Mouse (Mus musculus): ENCODE measurements around the gene Adamts15. TPM values are rescaled to one million over a fixed set of nuclear protein-coding genes. Genes with fewer than 3 reads are reported as not detected.

Adamts15 gene
- 9.6 and 15.2 TPM in 2 replicates for polyA plus RNA-seq (2016; fragmentation: Nextera tagmentation; extraction: Ambion mirVana)

DNA sequence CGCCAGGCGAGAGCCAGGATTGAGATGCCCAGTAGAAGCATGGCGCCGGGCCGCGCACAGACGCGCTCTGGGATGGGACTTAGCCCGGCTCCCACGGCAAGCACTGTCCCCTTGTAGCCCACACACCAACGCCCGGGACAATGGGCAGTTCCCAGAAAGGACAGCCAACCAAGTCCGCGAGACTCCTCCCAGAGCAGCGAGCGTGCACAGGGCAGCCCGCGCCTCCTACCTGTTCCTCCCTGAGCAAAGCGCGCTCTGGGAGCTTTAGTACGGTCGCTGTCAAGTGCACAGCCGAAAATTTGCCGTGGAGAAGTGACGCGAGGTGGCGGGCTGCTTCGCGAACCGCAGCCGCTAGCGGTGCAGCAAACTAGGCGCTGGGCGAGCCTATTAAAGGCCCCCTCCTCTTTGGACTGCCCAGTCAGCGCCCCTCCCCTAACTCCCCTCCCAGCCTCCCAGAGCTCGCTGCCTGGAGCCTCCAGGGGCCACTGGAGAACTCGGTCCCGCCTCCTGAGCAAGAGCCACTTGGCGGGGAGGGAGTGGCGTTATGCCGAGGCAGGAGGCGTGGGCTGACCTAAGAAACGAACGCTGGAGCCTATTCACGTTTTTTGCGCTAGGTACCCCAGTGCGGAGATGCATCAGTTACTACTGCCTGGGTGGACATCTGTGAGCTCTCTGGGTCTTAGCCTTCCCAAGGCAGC lies at the start of gene Adamts15:
Adamts15 (minus strand) TSS at position 256 of the 698 bp plus-strand sequence.
- H3K4me1 ChIP-seq: peaks cover 18% of the 10 kb centered on the region
- peak within 1 kb of the TSS; percentile 96 for H3K4me2 ChIP-seq (replicated peaks)
- H3K36me3 ChIP-seq: no peaks in the 10 kb centered on the region
- WGBS: under 1% methylated on average over 46 of the region's 47 CpGs
- H3K9me3 ChIP-seq (replicated peaks): no peaks in the 10 kb centered on the region
- peak; percentile 59; the same call in 1 of the 2 replicates for ATAC-seq (ENCODE audit: low FRiP score)
- H3K4me3 ChIP-seq: peak within 1 kb of the TSS; percentile 51
- H3K27me3 ChIP-seq: peaks cover 44% of the 10 kb centered on the region
- peak within 1 kb of the TSS; percentile 54 for H3K9ac ChIP-seq
- H3K27ac ChIP-seq: no peak within 1 kb of the TSS

DNA sequence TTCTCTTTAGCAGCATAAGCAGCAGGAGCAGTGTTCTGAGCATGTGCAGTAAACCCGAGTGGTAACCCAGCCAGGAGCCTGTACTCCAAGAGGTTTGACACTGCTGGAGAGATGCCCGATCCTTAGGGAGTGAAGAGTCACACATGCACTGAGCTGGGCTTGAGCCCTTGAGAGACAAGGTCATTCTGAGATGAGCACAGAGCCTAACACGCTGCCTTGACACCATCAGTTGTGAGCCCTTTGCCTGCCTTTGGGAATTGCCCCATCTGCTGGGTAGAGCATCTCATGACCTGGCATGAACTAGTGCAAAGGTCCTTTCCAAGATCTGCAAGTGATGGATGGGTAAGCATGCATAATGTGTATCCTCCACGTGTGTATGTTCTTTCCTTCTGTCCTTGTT lies 49.7 kb upstream of the Adamts15 start:
- WGBS: 59% methylated on average over 4 of the region's 4 CpGs
- Histone ChIP-seq H3K4me2 (replicated peaks) (no peak overlapping the region), H3K36me3 (no peaks in the 10 kb centered on the region), H3K9me3 (replicated peaks) (no peaks in the 10 kb centered on the region), H3K4me3 (no peak overlapping the region), H3K9ac (no peak overlapping the region), H3K4me1 (0 out of 2 replicates have a peak, but pooled peaks cover 2% of the 10 kb centered on the region), H3K27ac (no peak overlapping the region), H3K27me3 (no peaks in the 10 kb centered on the region)
- ATAC-seq (ENCODE audit: low FRiP score): no peak

- no peak overlapping the region for H3K27ac ChIP-seq
- no peaks in the 10 kb centered on the region for H3K9me3 ChIP-seq (replicated peaks)
- H3K4me1 ChIP-seq: 0 out of 2 replicates have a peak, but pooled peaks cover 2% of the 10 kb centered on the region
- H3K4me2 ChIP-seq (replicated peaks): no peak overlapping the region
- H3K27me3 ChIP-seq: no peaks in the 10 kb centered on the region
- no peak for ATAC-seq (ENCODE audit: low FRiP score)
- WGBS: 71% methylated on average over 3 of the region's 3 CpGs
- H3K9ac ChIP-seq: no peak overlapping the region
- no peaks in the 10 kb centered on the region for H3K36me3 ChIP-seq
- H3K4me3 ChIP-seq: no peak overlapping the region
Observed at GRCm38 (mm10) chr9:30970001-30970400, 47.7 kb upstream of the Adamts15 start.

DNA sequence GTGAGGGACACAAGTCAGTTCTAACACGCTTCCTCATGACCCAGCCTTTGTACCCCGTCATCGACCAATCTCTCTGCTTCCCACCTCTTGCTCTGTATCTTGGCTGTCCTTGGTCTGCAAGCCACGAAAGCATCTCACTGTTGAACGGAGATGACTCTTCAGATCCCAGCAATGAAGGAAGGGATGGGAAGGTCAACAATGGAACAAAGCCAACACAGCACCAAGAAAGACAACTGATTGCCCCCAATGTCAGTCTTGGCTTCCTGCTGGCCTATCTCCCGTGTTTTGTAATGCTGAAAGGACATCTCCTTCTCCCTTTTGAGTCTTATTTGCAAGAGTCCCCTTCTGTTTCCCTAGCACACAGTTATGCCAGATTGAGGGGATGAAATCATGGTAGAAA lies 45.9 kb upstream of the Adamts15 start:
- H3K4me3 ChIP-seq: no peak overlapping the region
- ATAC-seq (ENCODE audit: low FRiP score): no peak
- no peaks in the 10 kb centered on the region for H3K27me3 ChIP-seq
- H3K27ac ChIP-seq: no peak overlapping the region
- H3K4me1 ChIP-seq: 0 out of 2 replicates have a peak, but pooled peaks cover 2% of the 10 kb centered on the region
- H3K9ac ChIP-seq: no peak overlapping the region
- H3K4me2 ChIP-seq (replicated peaks): no peak overlapping the region
- H3K9me3 ChIP-seq (replicated peaks): no peaks in the 10 kb centered on the region
- no peaks in the 10 kb centered on the region for H3K36me3 ChIP-seq
- WGBS: 84% methylated on average over 6 of the region's 6 CpGs

DNA sequence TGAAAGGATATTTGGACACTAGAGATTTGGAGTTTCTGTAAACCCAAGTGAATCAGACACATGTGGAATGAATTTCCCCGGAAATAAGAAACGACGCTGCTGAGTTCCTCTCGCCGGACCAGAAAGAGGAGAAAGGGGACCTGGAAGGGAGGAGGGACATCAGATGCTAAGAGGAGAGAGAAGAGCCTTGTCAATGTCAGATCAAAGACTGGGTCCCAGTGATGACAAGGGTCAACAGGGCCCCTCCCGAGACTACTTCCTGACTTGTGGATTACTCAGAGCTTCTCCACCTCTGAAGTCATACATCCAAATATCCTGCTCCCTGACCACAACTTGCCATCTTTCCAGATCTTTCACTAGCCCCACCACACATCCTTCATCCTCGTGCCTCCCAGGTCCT lies 44.6 kb upstream of the Adamts15 start:
- Histone ChIP-seq H3K4me2 (replicated peaks) (no peak overlapping the region), H3K4me1 (0 out of 2 replicates have a peak, but pooled peaks cover 1% of the 10 kb centered on the region), H3K4me3 (no peak overlapping the region), H3K27ac (no peak overlapping the region), H3K9ac (no peak overlapping the region), H3K27me3 (no peaks in the 10 kb centered on the region), H3K9me3 (replicated peaks) (no peaks in the 10 kb centered on the region), H3K36me3 (no peaks in the 10 kb centered on the region)
- no peak for ATAC-seq (ENCODE audit: low FRiP score)
- 62% methylated on average over 7 of the region's 7 CpGs for WGBS

GRCm38 (mm10) chr9:30964685-30965084 lies 42.4 kb upstream of the Adamts15 start:
- no peaks in the 10 kb centered on the region for H3K9me3 ChIP-seq (replicated peaks)
- 78% methylated on average over 10 of the region's 10 CpGs for WGBS
- no peak overlapping the region for H3K27ac ChIP-seq
- no peaks in the 10 kb centered on the region for H3K36me3 ChIP-seq
- no peak for ATAC-seq (ENCODE audit: low FRiP score)
- H3K27me3 ChIP-seq: no peaks in the 10 kb centered on the region
- no peak overlapping the region for H3K9ac ChIP-seq
- no peak overlapping the region for H3K4me2 ChIP-seq (replicated peaks)
- H3K4me1 ChIP-seq: no peaks in the 10 kb centered on the region
- H3K4me3 ChIP-seq: no peak overlapping the region

DNA sequence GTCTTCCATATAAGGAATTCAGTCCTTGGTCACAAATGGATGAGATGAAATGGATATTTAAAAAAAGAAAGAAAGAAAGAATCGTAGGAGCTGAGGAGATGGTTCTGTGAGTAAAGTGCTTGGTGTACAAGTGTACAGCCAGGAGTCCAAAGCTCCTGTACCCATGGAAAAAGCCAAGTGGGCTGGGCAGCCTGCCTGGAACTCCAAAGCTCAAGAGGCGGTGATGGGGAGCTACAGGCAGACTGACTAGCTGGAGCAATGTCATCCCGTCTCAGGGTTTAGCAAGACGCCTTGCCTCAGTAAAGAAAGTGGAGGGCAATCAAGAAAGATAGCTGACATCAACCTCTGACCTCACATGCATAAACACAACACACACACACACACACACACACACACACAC lies 41.5 kb upstream of the Adamts15 start:
- H3K4me3 ChIP-seq: no peak overlapping the region
- 94% methylated on average over 4 of the region's 4 CpGs for WGBS
- no peaks in the 10 kb centered on the region for H3K4me1 ChIP-seq
- no peak for ATAC-seq (ENCODE audit: low FRiP score)
- no peaks in the 10 kb centered on the region for H3K36me3 ChIP-seq
- H3K9ac ChIP-seq: no peak overlapping the region
- H3K27ac ChIP-seq: no peak overlapping the region
- H3K4me2 ChIP-seq (replicated peaks): no peak overlapping the region
- H3K9me3 ChIP-seq (replicated peaks): no peaks in the 10 kb centered on the region
- H3K27me3 ChIP-seq: no peaks in the 10 kb centered on the region

DNA sequence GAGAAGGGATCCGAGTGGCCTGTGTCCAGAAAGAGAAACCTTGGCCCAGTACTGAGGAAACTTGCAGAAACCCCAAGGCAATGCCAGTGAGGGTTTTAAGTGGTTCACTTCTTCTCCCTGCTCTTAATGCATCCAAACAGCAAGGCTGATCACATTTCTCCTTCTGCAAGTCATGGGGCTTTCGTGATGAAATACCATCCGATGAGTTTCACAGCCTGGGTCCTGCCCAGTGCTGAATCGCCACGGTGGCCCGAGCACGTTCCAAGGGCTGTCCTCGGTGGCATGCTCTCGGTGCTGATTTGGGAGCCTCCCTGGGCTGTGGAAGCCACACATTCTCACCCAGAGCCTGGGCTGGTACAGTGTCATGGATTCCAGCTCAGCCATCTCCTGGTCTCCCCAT lies 33.0 kb upstream of the Adamts15 start:
- 93% methylated on average over 9 of the region's 9 CpGs for WGBS
- ATAC-seq (ENCODE audit: low FRiP score): no peak
- Histone ChIP-seq H3K27ac (no peak overlapping the region), H3K36me3 (no peaks in the 10 kb centered on the region), H3K27me3 (no peaks in the 10 kb centered on the region), H3K9ac (no peak overlapping the region), H3K9me3 (replicated peaks) (no peaks in the 10 kb centered on the region), H3K4me2 (replicated peaks) (no peak overlapping the region), H3K4me3 (no peak overlapping the region), H3K4me1 (peaks cover 3% of the 10 kb centered on the region; the same call in 1 of the 2 replicates)

GRCm38 (mm10) chr9:30953287-30953686 lies 31.0 kb upstream of the Adamts15 start:
- H3K9me3 ChIP-seq (replicated peaks): no peaks in the 10 kb centered on the region
- H3K4me3 ChIP-seq: no peak overlapping the region
- H3K9ac ChIP-seq: no peak overlapping the region
- H3K36me3 ChIP-seq: no peaks in the 10 kb centered on the region
- H3K27me3 ChIP-seq: no peaks in the 10 kb centered on the region
- no peak for ATAC-seq (ENCODE audit: low FRiP score)
- no peak overlapping the region for H3K27ac ChIP-seq
- 58% methylated on average over 8 of the region's 8 CpGs for WGBS
- peaks cover 3% of the 10 kb centered on the region; the same call in 1 of the 2 replicates for H3K4me1 ChIP-seq
- H3K4me2 ChIP-seq (replicated peaks): no peak overlapping the region

GRCm38 (mm10) chr9:30951461-30951860 lies 29.2 kb upstream of the Adamts15 start:
- ATAC-seq (ENCODE audit: low FRiP score): no peak
- 85% methylated on average over 5 of the region's 5 CpGs for WGBS
- H3K9me3 ChIP-seq (replicated peaks): no peaks in the 10 kb centered on the region
- H3K36me3 ChIP-seq: no peaks in the 10 kb centered on the region
- H3K4me3 ChIP-seq: no peak overlapping the region
- H3K4me2 ChIP-seq (replicated peaks): no peak overlapping the region
- H3K27me3 ChIP-seq: 0 out of 2 replicates have a peak, but pooled peaks cover 3% of the 10 kb centered on the region
- peaks cover 3% of the 10 kb centered on the region; the same call in 1 of the 2 replicates for H3K4me1 ChIP-seq
- no peak overlapping the region for H3K27ac ChIP-seq
- no peak overlapping the region for H3K9ac ChIP-seq

GRCm38 (mm10) chr9:30950592-30950991 lies 28.3 kb upstream of the Adamts15 start:
- WGBS: 79% methylated on average over 4 of the region's 4 CpGs
- no peak overlapping the region for H3K4me2 ChIP-seq (replicated peaks)
- H3K27ac ChIP-seq: no peak overlapping the region
- no peak overlapping the region for H3K9ac ChIP-seq
- H3K27me3 ChIP-seq: peaks cover 11% of the 10 kb centered on the region
- no peaks in the 10 kb centered on the region for H3K36me3 ChIP-seq
- H3K9me3 ChIP-seq (replicated peaks): no peaks in the 10 kb centered on the region
- peaks cover 3% of the 10 kb centered on the region; the same call in 1 of the 2 replicates for H3K4me1 ChIP-seq
- no peak overlapping the region for H3K4me3 ChIP-seq
- no peak for ATAC-seq (ENCODE audit: low FRiP score)

DNA sequence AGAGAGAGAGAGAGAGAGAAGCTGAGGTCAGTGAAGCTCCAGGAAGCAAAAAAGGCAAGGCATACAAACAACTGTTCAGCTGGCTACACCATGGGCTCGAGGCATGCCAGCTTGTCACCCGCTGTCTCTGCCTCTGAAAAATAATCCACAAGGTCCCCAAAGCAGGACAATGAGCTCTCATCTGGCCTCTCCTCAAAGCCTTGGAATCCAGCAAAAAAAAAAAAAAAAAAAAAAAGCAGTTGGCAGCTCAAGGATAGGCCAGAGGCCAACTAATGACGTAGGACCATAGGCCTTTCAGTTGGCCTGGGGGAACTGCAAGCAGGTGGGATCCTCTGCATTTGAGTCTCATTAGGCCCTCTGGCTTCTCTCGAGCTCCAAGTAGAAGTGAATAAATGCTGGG lies 27.7 kb upstream of the Adamts15 start:
- H3K9me3 ChIP-seq (replicated peaks): no peaks in the 10 kb centered on the region
- peaks cover 18% of the 10 kb centered on the region for H3K27me3 ChIP-seq
- H3K4me2 ChIP-seq (replicated peaks): no peak overlapping the region
- 83% methylated on average over 4 of the region's 4 CpGs for whole genome bisulfite sequencing
- no peak for ATAC-seq (ENCODE audit: low FRiP score)
- H3K36me3 ChIP-seq: no peaks in the 10 kb centered on the region
- peaks cover 3% of the 10 kb centered on the region; the same call in 1 of the 2 replicates for H3K4me1 ChIP-seq
- no peak overlapping the region for H3K4me3 ChIP-seq
- H3K9ac ChIP-seq: no peak overlapping the region
- no peak overlapping the region for H3K27ac ChIP-seq

- Histone ChIP-seq H3K27ac (no peak overlapping the region), H3K4me2 (replicated peaks) (no peak overlapping the region), H3K9ac (no peak overlapping the region), H3K4me1 (peaks cover 3% of the 10 kb centered on the region; the same call in 1 of the 2 replicates), H3K36me3 (no peaks in the 10 kb centered on the region), H3K9me3 (replicated peaks) (no peaks in the 10 kb centered on the region), H3K4me3 (no peak overlapping the region), H3K27me3 (peaks cover 23% of the 10 kb centered on the region)
- no peak for ATAC-seq (ENCODE audit: low FRiP score)
- 80% methylated on average over 3 of the region's 3 CpGs for WGBS
Observed at GRCm38 (mm10) chr9:30949422-30949821, 27.2 kb upstream of the Adamts15 start.

All from hindbrain, embryonic 12.5 days (tissue).